9 mouse cellular contexts compared by ENCODE assay signal in the genomic region with DNA sequence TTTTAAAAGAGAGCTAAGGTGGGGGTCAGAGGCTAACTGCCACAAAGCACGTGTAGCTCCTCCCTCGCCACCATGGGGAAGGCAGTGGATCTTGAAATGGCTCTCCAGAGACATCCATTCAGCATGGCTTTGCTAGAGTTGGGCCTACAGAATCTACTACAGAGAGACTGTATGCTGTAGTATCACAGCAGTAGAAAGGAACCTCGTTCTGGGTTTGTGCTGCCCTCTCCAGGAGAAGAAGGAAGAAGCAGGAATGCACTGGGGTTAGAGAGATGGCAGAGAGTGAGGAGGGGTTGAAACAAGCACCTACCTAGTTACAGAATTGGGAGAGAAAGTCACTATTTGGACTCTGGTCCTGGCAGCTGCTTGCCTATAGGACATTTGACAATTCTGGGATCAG. TPM values are rescaled to one million over a fixed set of nuclear protein-coding genes. Genes with fewer than 3 reads are reported as not detected.
DNase-seq lines count a peak whose midpoint lies in the region; ATAC-seq and TF ChIP-seq lines count a peak whose summit lies in the region.
"Had no signal": no experiment of that assay in that cellular context is flagged by ENCODE, and none has a peak within 500 bp of the region (broad histone marks: within the 10 kb centered on the region; RNA-seq: fewer than 3 reads in every experiment).

No protein-coding gene starts in this region.

- no peak overlapping the region for H3K27ac ChIP-seq in hindbrain, embryonic 11.5 days (ENCODE audit: low read depth, low read length)
- H3K27ac ChIP-seq in hindbrain, embryonic 12.5 days = no peak overlapping the region
- no peak overlapping the region for H3K27ac ChIP-seq in liver, embryonic 14.5 days
- H3K27ac ChIP-seq: embryonic facial prominence, embryonic 13.5 days had no signal

- H3K36me3 ChIP-seq in hindbrain, embryonic 11.5 days (ENCODE audit: control insufficient read depth, insufficient read depth, low read length) = no peaks in the 10 kb centered on the region
- H3K36me3 ChIP-seq in hindbrain, embryonic 12.5 days = no peaks in the 10 kb centered on the region
- no peaks in the 10 kb centered on the region for H3K36me3 ChIP-seq in liver, embryonic 14.5 days (replicated peaks; ENCODE audit: control insufficient read depth, insufficient read depth, low read depth)
- H3K36me3 ChIP-seq: embryonic facial prominence, embryonic 13.5 days had no signal

- no peak overlapping the region for H3K4me3 ChIP-seq in hindbrain, embryonic 11.5 days (ENCODE audit: low read depth, low read length)
- H3K4me3 ChIP-seq in hindbrain, embryonic 12.5 days = no peak overlapping the region
- H3K4me3 ChIP-seq in liver, embryonic 14.5 days (ENCODE audit: insufficient read depth in 1 of 2, low read depth in 2 of 2, low read length in 2 of 2) = no peak overlapping the region
- H3K4me3 ChIP-seq: embryonic facial prominence, embryonic 13.5 days had no signal

- peak; percentile 11 for DNase-seq in hindbrain, embryonic 11.5 days (ENCODE audit: low spot score)
- DNase-seq in T-cell, adult 2 months (ENCODE audit: low spot score) = peak; percentile 75
- peak; percentile 45 to 55 for DNase-seq in heart, postnatal 10 days
- no peak for DNase-seq in liver, embryonic 14.5 days (ENCODE audit: low read depth in 3 of 3, low spot score in 3 of 3)
- DNase-seq in right cerebral cortex, postnatal 10 days (ENCODE audit: low spot score in 2 of 2) = peak; percentile 62 to 71

- no peak overlapping the region for H3K4me2 ChIP-seq in hindbrain, embryonic 11.5 days (replicated peaks; ENCODE audit: low read depth, low read length)
- no peak overlapping the region for H3K4me2 ChIP-seq in hindbrain, embryonic 12.5 days (replicated peaks)
- no peak overlapping the region for H3K4me2 ChIP-seq in liver, embryonic 14.5 days (ENCODE audit: low read depth)
- H3K4me2 ChIP-seq: embryonic facial prominence, embryonic 13.5 days had no signal

- H3K27me3 ChIP-seq in hindbrain, embryonic 11.5 days (ENCODE audit: control insufficient read depth, insufficient read depth, low read length) = no peaks in the 10 kb centered on the region
- no peaks in the 10 kb centered on the region for H3K27me3 ChIP-seq in hindbrain, embryonic 12.5 days
- no peaks in the 10 kb centered on the region for H3K27me3 ChIP-seq in liver, embryonic 14.5 days (ENCODE audit: control insufficient read depth, insufficient read depth, low read length)
- H3K27me3 ChIP-seq: embryonic facial prominence, embryonic 13.5 days had no signal

- H3K4me1 ChIP-seq in hindbrain, embryonic 11.5 days (replicated peaks; ENCODE audit: control insufficient read depth, insufficient read depth, low read length) = no peaks in the 10 kb centered on the region
- 0 out of 2 replicates have a peak, but pooled peaks cover 5% of the 10 kb centered on the region for H3K4me1 ChIP-seq in hindbrain, embryonic 12.5 days
- H3K4me1 ChIP-seq in liver, embryonic 14.5 days (replicated peaks; ENCODE audit: control insufficient read depth in 2 of 2, insufficient read depth in 2 of 2, low read length in 1 of 2) = no peaks in the 10 kb centered on the region; a peak in 1 of 4 replicates
- H3K4me1 ChIP-seq: embryonic facial prominence, embryonic 13.5 days had no signal

- ATAC-seq in hindbrain, embryonic 11.5 days (ENCODE audit: low FRiP score) = no peak
- ATAC-seq in hindbrain, embryonic 12.5 days (ENCODE audit: low FRiP score) = no peak
- ATAC-seq in CD4-positive, CD25-positive, alpha-beta regulatory T cell, adult 4 months = peak; percentile 100
- ATAC-seq in liver, embryonic 14.5 days (ENCODE audit: insufficient read depth) = no peak
- ATAC-seq in erythroblast, adult 5-6 weeks (replicated peaks; ENCODE audit: low FRiP score, poor library complexity, severe bottlenecking) = no peak

- TF ChIP-seq CTCF in liver, embryonic 14.5 days (IDR thresholded peaks at IDR 0.05; ENCODE audit: low read depth) = peak; percentile 50

- 37% methylated on average over 3 of the region's 3 CpGs for WGBS in hindbrain, embryonic 11.5 days
- 30% methylated on average over 3 of the region's 3 CpGs for WGBS in hindbrain, embryonic 12.5 days
- WGBS in liver, embryonic 14.5 days (ENCODE audit: insufficient replicate concordance) = 13% methylated on average over 3 of the region's 3 CpGs

- intact Hi-C loops in heart, postnatal 10 days (cut with DNase I) = loop anchor here (2.0 kb wide), 1 partner anchor 57 kb away; no protein-coding TSS in a partner anchor

- no peak overlapping the region for H3K9ac ChIP-seq in hindbrain, embryonic 11.5 days (ENCODE audit: low read depth, low read length)
- H3K9ac ChIP-seq in hindbrain, embryonic 12.5 days = no peak overlapping the region
- H3K9ac ChIP-seq in liver, embryonic 14.5 days (replicated peaks) = no peak overlapping the region
- H3K9ac ChIP-seq: embryonic facial prominence, embryonic 13.5 days had no signal

- no peaks in the 10 kb centered on the region for H3K9me3 ChIP-seq in hindbrain, embryonic 11.5 days (ENCODE audit: control insufficient read depth, low read length)
- no peaks in the 10 kb centered on the region for H3K9me3 ChIP-seq in hindbrain, embryonic 12.5 days (replicated peaks)
- H3K9me3 ChIP-seq in liver, embryonic 14.5 days (ENCODE audit: control insufficient read depth, low read length) = no peaks in the 10 kb centered on the region
- H3K9me3 ChIP-seq: embryonic facial prominence, embryonic 13.5 days had no signal

- TF ChIP-seq EP300 in liver, embryonic 14.5 days (IDR thresholded peaks at IDR 0.05; ENCODE audit: low read depth) = no peak

RNA-seq across cellular contexts. Expression of gene Otulinl, which starts 34.0 kb away (rescaled TPM):
- polyA plus RNA-seq in hindbrain, embryonic 11.5 days (2014; fragmentation: Nextera tagmentation; extraction: Ambion mirVana) = 6.9 and 9.7 TPM in 2 replicates
- polyA plus RNA-seq in hindbrain, embryonic 12.5 days (2016; fragmentation: Nextera tagmentation; extraction: Ambion mirVana) = 10.0 and 13.7 TPM in 2 replicates
- polyA plus RNA-seq in CD4-positive, CD25-positive, alpha-beta regulatory T cell, adult 4 months (2017; shearing (Covaris generic)) = 100 to 1,000 TPM; 216 to 235 TPM
- total RNA-seq in heart, postnatal 10 days (2021) = 1 to 10 TPM; 1.2 to 3.6 TPM
- polyA plus RNA-seq in liver, embryonic 14.5 days (2012; rRNA removed) = 2.4 and 3.3 TPM in 2 replicates
- 6.8 and 8.7 TPM in 2 replicates for polyA plus RNA-seq in liver, embryonic 14.5 days (2014; fragmentation: Nextera tagmentation; extraction: Ambion mirVana)
- total RNA-seq in erythroblast, adult 5-6 weeks (2015; ENCODE audit: low replicate concordance) = 9.2 and 13.4 TPM in 2 replicates
- 3.7 and 7.5 TPM in 2 replicates for total RNA-seq in erythroblast, adult 5-6 weeks (2017; ENCODE audit: low replicate concordance)

Comparison
In these comparisons a context has a peak if more than half of its experiments do, and no peak if none do; other contexts are left out.
1. DNase-seq: peak in hindbrain, embryonic 11.5 days (single experiment), T-cell, adult 2 months (single experiment), heart, postnatal 10 days (2 of 2) and right cerebral cortex, postnatal 10 days (2 of 2); none in liver, embryonic 14.5 days (0 of 3).
2. RNA of gene Otulinl, which starts 34.0 kb away (polyA plus RNA-seq): 216 to 235 TPM in CD4-positive, CD25-positive, alpha-beta regulatory T cell, adult 4 months; 10.0 to 13.7 TPM in hindbrain, embryonic 12.5 days, 6.9 to 9.7 TPM in hindbrain, embryonic 11.5 days and 2.4 to 8.7 TPM in liver, embryonic 14.5 days; every median in the first group is over 10 times any median in the second.